Mouse (Mus musculus) gastrocnemius, adult 8-10 months (tissue): ENCODE results near the gene Herpud1. TPM values are rescaled to one million over a fixed set of nuclear protein-coding genes. Genes with fewer than 3 reads are reported as not detected.

Source experiments
- DNase-seq, 2 experiments: peaks; one replicate each; pipeline ENCODE4 v3.0.0; 2022; ENCODE audit warnings: low spot score in 2 of 2
- total RNA-seq, 4 experiments: library from RNA; stranded (reverse); gene quantifications; 2 replicates each; pipeline ENCODE4 v1.2.4; 2022

Gene Herpud1
- total RNA-seq, 4 experiments from 2014 or later = 117 to 134 (median 124) TPM

DNA sequence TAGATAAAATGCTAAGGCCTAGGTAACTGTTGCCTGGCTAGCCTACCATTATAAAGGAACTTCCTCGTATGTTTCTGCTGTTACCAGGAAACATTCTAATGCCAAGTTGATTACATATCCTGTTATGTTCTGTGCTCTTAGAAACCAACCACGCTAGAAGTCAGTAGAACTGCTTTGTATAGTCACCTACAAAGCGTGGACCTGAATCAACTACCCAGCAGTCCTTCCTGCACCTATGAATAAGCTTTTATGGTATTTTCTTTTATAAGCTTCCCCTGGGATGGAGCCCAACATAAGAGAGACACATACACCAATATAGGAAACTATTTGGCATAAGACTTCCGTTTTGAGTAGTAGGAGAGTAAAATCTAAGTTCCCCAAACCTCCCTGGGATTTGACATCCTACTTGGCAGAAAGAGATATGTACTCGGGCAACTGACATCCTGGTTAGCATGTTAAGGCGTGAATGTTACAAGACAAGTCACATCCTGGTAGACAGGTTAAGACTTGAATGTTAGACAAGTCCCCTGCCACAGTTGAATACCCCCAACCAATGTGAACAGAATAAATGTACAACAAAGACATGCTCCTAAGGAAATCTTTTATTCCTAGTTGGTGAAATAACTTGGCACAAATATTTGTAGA is 13.2 kb upstream of the Herpud1 start:
- no peak for DNase-seq

DNA sequence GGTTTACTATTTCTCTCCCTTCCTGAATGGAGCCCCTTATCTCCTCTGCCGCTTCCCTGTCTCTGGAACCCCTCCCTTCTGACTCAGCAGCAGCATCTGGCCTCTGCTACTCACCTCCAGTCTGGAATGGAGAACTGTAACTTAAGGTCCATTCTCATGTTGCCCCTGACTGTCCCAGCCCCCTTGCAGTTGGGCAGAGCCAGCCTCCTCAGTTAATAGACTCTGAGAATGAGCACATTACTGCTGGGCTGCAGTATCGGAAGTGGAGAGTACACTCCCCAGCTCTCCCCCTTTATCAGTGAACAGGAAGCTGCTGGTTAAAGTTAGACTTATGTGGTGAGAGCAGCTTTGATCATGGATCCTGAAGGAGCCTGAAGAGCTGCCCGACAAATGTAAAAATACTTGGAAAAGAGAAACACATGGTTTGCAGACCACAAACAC is 10.7 kb upstream of the Herpud1 start:
- no peak for DNase-seq

DNA sequence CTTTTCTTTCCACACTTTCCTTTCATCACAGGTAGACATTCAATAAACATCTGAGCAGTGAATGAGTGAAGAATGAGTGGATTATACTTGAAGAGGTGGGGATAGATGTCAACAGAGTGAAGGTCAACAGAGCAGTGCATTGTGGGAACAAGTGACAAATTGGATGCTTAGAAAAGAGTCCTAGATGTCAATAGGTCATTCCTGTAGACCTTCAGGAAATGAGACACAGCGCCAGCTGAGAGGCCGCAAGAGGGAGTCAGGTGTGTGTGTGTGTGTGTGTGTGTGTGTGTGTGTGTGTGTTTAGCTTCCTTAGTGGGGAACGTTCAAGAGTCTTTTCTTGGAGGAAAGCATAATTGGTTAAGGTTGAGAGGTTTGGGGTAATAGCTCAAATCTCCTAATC is 10.1 kb upstream of the Herpud1 start:
- DNase-seq = no peak

DNA sequence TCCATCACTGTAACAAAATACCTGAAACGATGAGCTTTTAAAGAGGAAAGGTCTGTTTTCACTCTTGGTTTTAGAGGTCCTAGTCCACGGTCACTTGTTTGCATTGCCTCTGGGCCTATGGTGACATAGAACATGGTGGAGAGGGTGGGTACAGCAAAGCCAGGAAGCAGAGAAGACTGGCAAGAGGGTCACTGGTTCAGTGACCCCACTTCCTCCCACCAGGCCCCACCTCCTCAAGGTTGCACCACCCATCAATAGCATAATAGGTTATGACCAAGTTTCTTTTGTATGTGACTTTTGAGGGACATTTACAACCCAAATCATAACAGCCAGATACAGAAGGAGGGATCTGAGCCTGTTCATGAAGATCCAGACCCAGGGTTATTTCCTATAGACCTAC is 9.7 kb upstream of the Herpud1 start:
- no peak for DNase-seq

GRCm38 (mm10) chr8:94377031-94377430 is 9.2 kb upstream of the Herpud1 start:
- DNase-seq = no peak

DNA sequence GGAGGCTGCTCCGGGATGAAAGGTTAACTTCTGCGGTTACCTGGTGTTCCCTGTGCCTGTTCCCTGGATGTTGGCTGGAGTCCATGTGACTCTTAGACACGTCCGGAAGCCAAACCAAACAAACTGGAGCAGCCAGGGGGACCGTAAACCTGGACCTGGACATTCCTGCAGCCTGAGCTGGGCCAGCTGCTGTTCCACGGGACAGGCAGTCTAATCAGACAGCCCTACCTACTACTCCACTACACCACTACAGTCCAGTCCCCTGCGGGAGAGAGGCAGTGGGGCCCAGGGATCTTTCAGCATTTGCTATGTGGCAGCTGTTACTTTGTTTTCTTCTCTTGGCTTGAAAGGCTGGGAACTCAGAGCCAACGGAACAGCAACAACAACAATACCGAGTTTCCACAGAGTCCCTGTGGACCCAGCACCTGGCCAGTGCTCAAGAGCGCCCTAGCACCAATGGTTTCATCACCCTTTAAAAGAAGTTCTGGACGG is 8.5 kb upstream of the Herpud1 start:
- DNase-seq = peak; percentile 57 to 69

- no peak for DNase-seq
Measured at GRCm38 (mm10) chr8:94378763-94379415, 7.3 kb upstream of the Herpud1 start.

DNA sequence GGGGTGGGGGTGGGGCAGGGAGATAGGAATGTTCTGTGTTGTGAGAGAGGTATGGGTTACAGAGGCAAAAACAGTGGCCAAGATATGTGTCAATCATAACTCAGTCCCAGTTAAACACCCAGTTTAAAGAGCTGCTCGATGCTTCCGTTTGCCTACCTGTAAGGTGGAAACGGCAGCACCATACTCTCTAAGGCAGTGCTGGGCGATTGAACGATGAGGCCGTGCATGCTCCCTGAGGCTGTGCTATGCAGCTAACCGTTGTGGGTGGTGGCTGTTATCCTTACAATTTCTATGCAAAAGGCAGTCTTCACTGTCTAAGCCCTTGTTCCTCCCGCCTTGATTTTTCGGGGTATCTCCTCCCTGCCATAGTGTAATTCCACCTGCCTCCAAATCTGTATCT is 6.6 kb upstream of the Herpud1 start:
- no peak for DNase-seq

DNA sequence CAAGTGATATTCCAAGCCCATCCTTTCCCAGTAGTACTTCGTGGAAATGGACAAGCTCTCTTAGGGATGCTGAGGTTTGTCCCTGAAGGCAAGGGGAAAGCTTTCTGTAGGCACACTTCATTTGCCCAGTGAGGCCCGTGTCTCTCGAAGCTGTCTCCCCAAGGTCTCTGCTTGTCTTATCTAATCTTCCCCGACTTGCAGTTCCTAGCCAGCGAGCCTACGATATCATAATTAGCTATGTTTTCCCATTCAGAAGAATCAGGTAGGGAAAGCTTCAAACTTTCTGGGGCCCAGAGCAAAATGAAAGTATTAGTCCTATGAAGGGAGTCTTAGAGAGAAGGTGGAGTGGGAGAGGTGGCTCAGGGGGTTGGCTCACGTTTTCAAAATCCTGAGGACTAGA is 2.1 kb upstream of the Herpud1 start:
- no peak for DNase-seq

DNA sequence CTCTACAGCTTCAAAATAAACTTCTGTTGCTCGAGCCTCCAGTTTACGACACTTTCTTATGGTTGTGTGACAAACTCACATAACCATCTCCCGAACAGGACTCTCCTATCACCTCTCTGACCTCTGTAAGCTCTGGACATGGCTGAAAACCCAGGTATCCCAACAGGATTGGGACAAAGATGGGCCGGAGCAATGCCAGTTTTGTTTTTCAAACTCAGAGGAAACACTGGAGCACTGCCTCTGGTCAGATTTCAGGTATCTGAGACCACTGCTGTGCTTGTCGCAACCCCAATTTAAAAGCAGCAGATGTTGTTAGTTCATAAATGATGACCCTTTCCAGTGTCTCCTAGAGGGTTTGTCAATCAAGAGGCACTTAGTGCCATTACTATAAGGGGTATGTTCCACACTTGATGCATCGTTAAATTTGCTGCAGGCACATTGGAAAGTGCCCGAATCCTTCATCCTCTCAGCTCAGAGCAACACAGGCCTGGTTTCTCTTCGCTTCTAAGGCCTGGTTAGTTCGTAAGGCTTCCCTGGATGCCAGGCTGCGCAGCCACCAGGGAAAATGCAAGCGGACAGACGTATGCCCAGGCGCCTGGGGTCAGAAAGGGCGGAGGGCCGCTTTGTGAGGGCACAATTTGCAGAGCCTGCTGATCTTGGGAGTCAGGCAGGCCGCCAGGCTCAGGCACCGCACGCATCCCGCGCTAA is 578 bp upstream of the Herpud1 start:
- DNase-seq = no peak

- DNase-seq = peak; percentile 89 to 92
Measured at GRCm38 (mm10) chr8:94387027-94387684, 918 bp downstream of the Herpud1 start.

DNA sequence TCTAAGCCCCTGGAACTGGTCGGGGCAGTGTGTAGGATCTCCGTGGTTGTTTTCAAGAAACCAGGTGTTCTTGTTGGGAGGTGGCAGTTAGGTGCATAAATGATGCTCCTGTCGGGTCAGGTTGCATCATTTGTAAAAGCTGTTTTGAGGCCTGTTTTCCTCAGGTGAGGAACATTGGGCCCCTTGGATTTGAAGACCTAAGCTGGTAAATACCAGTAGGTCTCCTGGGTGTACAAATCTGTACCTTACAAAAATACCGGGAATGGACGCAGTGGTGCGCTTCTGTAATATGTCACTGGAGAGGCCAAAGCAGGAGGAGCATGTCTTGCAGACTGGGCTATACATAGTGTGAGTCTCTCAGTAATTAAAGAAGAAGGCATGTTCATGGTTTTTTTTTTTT is 1.5 kb downstream of the Herpud1 start:
- no peak for DNase-seq

GRCm38 (mm10) chr8:94389531-94389930 is 3.3 kb downstream of the Herpud1 start:
- DNase-seq = no peak

DNA sequence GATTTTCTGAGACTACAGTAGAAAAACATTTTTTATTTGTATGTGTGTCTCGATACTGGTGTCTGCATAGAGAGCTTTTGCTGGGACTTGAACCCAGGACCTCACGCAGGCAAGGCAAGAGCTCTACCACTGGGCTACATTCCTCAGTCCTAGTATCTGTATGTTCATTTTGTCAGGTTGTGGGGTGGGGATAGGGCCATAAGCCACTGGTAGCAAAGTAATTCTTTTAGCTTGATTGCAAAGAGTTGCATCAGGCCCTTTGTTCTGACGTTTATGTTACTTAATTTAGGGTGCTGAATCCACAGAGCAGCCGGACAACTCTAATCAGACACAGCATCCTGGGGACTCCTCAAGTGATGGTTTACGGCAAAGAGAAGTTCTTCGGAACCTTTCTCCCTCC is 4.2 kb downstream of the Herpud1 start:
- DNase-seq = no peak

DNA sequence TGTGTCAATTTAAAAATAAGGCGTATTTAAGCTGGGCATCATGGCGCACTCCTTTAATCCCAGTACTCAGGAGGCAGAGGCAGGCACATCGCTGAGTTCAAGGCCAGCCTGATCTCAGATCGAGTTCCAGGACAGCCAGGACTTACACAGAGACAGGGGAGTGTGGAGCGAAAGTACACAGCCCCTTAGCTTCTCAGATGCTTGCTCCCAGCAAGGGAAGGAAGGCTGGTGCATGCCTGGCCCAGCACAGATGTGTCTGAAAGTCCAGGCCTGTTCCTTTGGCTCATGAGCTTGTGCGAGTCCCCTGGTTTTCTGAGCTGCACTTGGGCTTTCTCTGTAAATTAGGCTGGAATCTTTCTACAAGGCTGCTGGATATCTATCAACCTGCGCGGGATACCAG is 4.7 kb downstream of the Herpud1 start:
- no peak for DNase-seq

DNA sequence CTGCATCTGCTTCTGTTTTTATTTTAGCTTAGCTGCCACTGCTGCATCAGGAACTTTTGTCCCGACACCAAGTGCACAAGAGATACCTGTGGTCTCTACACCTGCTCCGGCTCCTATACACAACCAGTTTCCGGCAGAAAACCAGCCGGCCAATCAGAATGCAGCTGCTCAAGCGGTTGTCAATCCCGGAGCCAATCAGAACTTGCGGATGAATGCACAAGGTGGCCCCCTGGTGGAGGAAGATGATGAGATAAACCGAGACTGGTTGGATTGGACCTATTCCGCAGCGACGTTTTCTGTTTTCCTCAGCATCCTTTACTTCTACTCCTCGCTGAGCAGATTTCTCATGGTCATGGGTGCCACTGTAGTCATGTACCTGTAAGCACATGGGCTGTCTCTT is 5.9 kb downstream of the Herpud1 start:
- DNase-seq = peak; percentile 33 to 46

- no peak for DNase-seq
Measured at GRCm38 (mm10) chr8:94392648-94393047, 6.4 kb downstream of the Herpud1 start.

GRCm38 (mm10) chr8:94395851-94396540 is 9.8 kb downstream of the Herpud1 start:
- DNase-seq = no peak

GRCm38 (mm10) chr8:94396964-94397657 is 10.9 kb downstream of the Herpud1 start:
- peak in 1 of 2 experiments; percentile 28 for DNase-seq

- no peak for DNase-seq
Measured at GRCm38 (mm10) chr8:94398587-94398986, 12.3 kb downstream of the Herpud1 start.
